Mouse (Mus musculus) cerebellum, adult 11-12 months (tissue): ENCODE measurements around the gene Ppp1r1b.
A peak's percentile ranks its signal among the peaks of the same experiment; 100 is the strongest.

Source experiments
- DNase-seq: peaks from one replicate; pipeline ENCODE4 v3.0.0; 2022

The Ppp1r1b gene

GRCm38 (mm10) chr11:98328371-98329069, 19.7 kb upstream of the Ppp1r1b start:
- peak; percentile 76 for DNase-seq

- peak; percentile 97 for DNase-seq
Measured at GRCm38 (mm10) chr11:98329081-98329959, 18.9 kb upstream of the Ppp1r1b start, which contains the start of gene Neurod2. Neurod2 (minus strand) TSS chr11:98329648.

GRCm38 (mm10) chr11:98329960-98330744, 18.1 kb upstream of the Ppp1r1b start:
- peak; percentile 83 for DNase-seq

GRCm38 (mm10) chr11:98330745-98331204, 17.4 kb upstream of the Ppp1r1b start:
- DNase-seq: peak; percentile 60

GRCm38 (mm10) chr11:98331401-98331800, 16.8 kb upstream of the Ppp1r1b start:
- DNase-seq: peak; percentile 49

- peak; percentile 39 for DNase-seq
Measured at GRCm38 (mm10) chr11:98332186-98332585, 16.0 kb upstream of the Ppp1r1b start.

GRCm38 (mm10) chr11:98332841-98333240, 15.4 kb upstream of the Ppp1r1b start:
- peak; percentile 51 for DNase-seq

GRCm38 (mm10) chr11:98333263-98333696, 14.9 kb upstream of the Ppp1r1b start:
- DNase-seq: peak; percentile 84

GRCm38 (mm10) chr11:98333981-98334741, 14.0 kb upstream of the Ppp1r1b start:
- peak; percentile 88 for DNase-seq

- DNase-seq: peak; percentile 69
Measured at GRCm38 (mm10) chr11:98335250-98335649, 13.0 kb upstream of the Ppp1r1b start.

GRCm38 (mm10) chr11:98336245-98337107, 11.7 kb upstream of the Ppp1r1b start:
- DNase-seq: peak; percentile 70

GRCm38 (mm10) chr11:98338507-98338961, 9.7 kb upstream of the Ppp1r1b start:
- DNase-seq: peak; percentile 91

- DNase-seq: no peak
Measured at GRCm38 (mm10) chr11:98339071-98339501, 9.1 kb upstream of the Ppp1r1b start.

- DNase-seq: peak; percentile 72
Measured at GRCm38 (mm10) chr11:98339679-98340287, 8.4 kb upstream of the Ppp1r1b start.

- DNase-seq: peak; percentile 54
Measured at GRCm38 (mm10) chr11:98340597-98340996, 7.6 kb upstream of the Ppp1r1b start.

GRCm38 (mm10) chr11:98341174-98341573, 7.0 kb upstream of the Ppp1r1b start:
- DNase-seq: no peak

- DNase-seq: peak; percentile 93
Measured at GRCm38 (mm10) chr11:98342000-98342945, 5.9 kb upstream of the Ppp1r1b start.

GRCm38 (mm10) chr11:98345253-98345652, 3.0 kb upstream of the Ppp1r1b start:
- DNase-seq: peak; percentile 87

- DNase-seq: no peak
Measured at GRCm38 (mm10) chr11:98346168-98346567, 2.0 kb upstream of the Ppp1r1b start.
